Mouse (Mus musculus): ENCODE measurements around the gene Pgp.
"Not testable (repeated sequence)": the region's sequence is repeated elsewhere in the genome, so short reads cannot be mapped to it uniquely, and the experiment has no call there.

The Pgp gene

GRCm38 (mm10) chr17:24469910-24470602, at the start of gene Pgp, which contains the start of gene E4f1:
TSS of gene Pgp (plus strand) at chr17:24470392.
TSS of gene E4f1 (minus strand) at chr17:24470313.
- peak; percentile 94 for DNase-seq (ENCODE audit: low spot score)

GRCm38 (mm10) chr17:24423114-24423513, 47.1 kb upstream of the Pgp start:
- no peak for DNase-seq (ENCODE audit: low spot score)

GRCm38 (mm10) chr17:24424489-24424888, 45.7 kb upstream of the Pgp start:
- no peak for DNase-seq (ENCODE audit: low spot score)

- DNase-seq (ENCODE audit: low spot score) = not testable (repeated sequence)
Observed at GRCm38 (mm10) chr17:24425326-24425725, 44.9 kb upstream of the Pgp start.

GRCm38 (mm10) chr17:24425905-24426304, 44.3 kb upstream of the Pgp start:
- DNase-seq (ENCODE audit: low spot score) = no peak

- DNase-seq (ENCODE audit: low spot score) = peak; percentile 85
Observed at GRCm38 (mm10) chr17:24426471-24427169, 43.6 kb upstream of the Pgp start, which contains the start of gene Eci1. TSS of gene Eci1 (plus strand) at chr17:24426641.

GRCm38 (mm10) chr17:24427170-24427557, 43.0 kb upstream of the Pgp start:
- no peak for DNase-seq (ENCODE audit: low spot score)

GRCm38 (mm10) chr17:24429201-24429983, 40.8 kb upstream of the Pgp start:
- no peak for DNase-seq (ENCODE audit: low spot score)

- no peak for DNase-seq (ENCODE audit: low spot score)
Observed at GRCm38 (mm10) chr17:24437016-24437415, 33.2 kb upstream of the Pgp start.

- no peak for DNase-seq (ENCODE audit: low spot score)
Observed at GRCm38 (mm10) chr17:24440377-24440776, 29.8 kb upstream of the Pgp start.

GRCm38 (mm10) chr17:24441148-24441547, 29.0 kb upstream of the Pgp start:
- no peak for DNase-seq (ENCODE audit: low spot score)

- DNase-seq (ENCODE audit: low spot score) = no peak
Observed at GRCm38 (mm10) chr17:24442107-24442506, 28.1 kb upstream of the Pgp start.

GRCm38 (mm10) chr17:24442632-24443155, 27.5 kb upstream of the Pgp start, which contains the start of gene Dnase1l2:
TSS of gene Dnase1l2 (minus strand) at chr17:24443105.
- no peak for DNase-seq (ENCODE audit: low spot score)

GRCm38 (mm10) chr17:24443409-24443808, 26.8 kb upstream of the Pgp start:
- DNase-seq (ENCODE audit: low spot score) = no peak

GRCm38 (mm10) chr17:24446590-24446989, 23.6 kb upstream of the Pgp start:
- DNase-seq (ENCODE audit: low spot score) = no peak

GRCm38 (mm10) chr17:24449507-24449906, 20.7 kb upstream of the Pgp start:
- DNase-seq (ENCODE audit: low spot score) = no peak

- no peak for DNase-seq (ENCODE audit: low spot score)
Observed at GRCm38 (mm10) chr17:24451220-24451619, 19.0 kb upstream of the Pgp start.

- DNase-seq (ENCODE audit: low spot score) = no peak
Observed at GRCm38 (mm10) chr17:24453372-24453771, 16.8 kb upstream of the Pgp start.

- no peak for DNase-seq (ENCODE audit: low spot score)
Observed at GRCm38 (mm10) chr17:24454218-24454755, 15.9 kb upstream of the Pgp start.

GRCm38 (mm10) chr17:24454756-24455522, 15.3 kb upstream of the Pgp start:
- DNase-seq (ENCODE audit: low spot score) = peak; percentile 98

GRCm38 (mm10) chr17:24455523-24456206, 14.5 kb upstream of the Pgp start:
- not testable (repeated sequence) for DNase-seq (ENCODE audit: low spot score)

Data from urinary bladder, postnatal 10 days (tissue).